Mouse (Mus musculus): ENCODE data around the gene Slc39a11. TPM values are rescaled to one million over a fixed set of nuclear protein-coding genes. Genes with fewer than 3 reads are reported as not detected.
"Not testable (repeated sequence)": the region's sequence is repeated elsewhere in the genome, so short reads cannot be mapped to it uniquely, and the experiment has no call there.

The Slc39a11 gene
- polyA plus RNA-seq, 1 experiment from 2014 or later, result 27.7 TPM

DNA sequence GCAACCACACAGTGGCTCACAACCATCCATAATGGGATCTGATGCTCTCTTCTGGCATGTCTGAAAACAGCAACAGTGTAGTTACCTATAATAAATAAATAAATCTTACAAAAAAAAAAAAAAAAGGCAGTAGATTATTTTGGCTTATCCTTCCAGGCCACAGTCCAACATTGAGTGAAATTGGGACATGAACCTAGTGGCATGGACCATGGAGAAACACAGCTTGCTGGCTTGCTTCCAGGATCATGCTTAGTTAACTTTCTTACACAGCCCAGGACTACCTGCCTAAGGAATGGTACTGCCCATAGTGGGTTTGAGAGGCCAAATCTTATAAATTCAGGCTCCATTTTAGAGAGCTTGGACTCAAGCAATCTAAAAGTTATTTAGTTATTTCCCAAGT lies 78.3 kb downstream of the Slc39a11 start:
- no peak for ATAC-seq
- H3K27ac ChIP-seq, result no peak overlapping the region
- no peaks in the 10 kb centered on the region for H3K9me3 ChIP-seq (replicated peaks)
- H3K27me3 ChIP-seq, result no peaks in the 10 kb centered on the region
- H3K4me1 ChIP-seq, result peaks cover 14% of the 10 kb centered on the region
- H3K36me3 ChIP-seq (ENCODE audit: poor library complexity, severe bottlenecking), result no peaks in the 10 kb centered on the region
- no peak overlapping the region for H3K4me3 ChIP-seq
- H3K9ac ChIP-seq, result no peak overlapping the region
- H3K4me2 ChIP-seq, result no peak overlapping the region

DNA sequence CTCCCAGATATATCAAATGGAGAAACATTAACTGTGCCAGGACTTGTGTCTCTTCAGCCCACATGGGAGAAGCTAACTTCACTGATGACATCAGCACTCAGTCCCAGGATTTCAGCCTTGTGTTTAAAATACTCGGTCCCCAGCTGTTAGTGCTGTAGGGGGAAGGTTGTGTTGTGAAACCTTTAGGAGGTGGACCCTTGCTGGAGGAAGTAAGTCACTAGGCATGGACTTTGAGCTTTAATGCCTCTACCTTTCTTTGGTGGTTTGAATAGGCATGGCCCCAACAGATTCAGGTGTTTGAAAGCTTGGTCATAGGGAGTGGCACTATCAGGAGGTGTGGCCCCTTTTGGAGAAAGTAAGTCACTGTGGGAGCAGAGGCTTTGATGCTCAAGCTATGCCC lies 80.9 kb downstream of the Slc39a11 start:
- WGBS, result 88% methylated on average over 1 of the region's 1 CpGs
- Histone ChIP-seq H3K9ac (no peak overlapping the region), H3K4me2 (no peak overlapping the region), H3K4me3 (no peak overlapping the region), H3K36me3 (ENCODE audit: poor library complexity, severe bottlenecking) (no peaks in the 10 kb centered on the region), H3K27ac (no peak overlapping the region), H3K4me1 (peaks cover 30% of the 10 kb centered on the region), H3K27me3 (no peaks in the 10 kb centered on the region), H3K9me3 (replicated peaks) (no peaks in the 10 kb centered on the region)
- ATAC-seq, result no peak

DNA sequence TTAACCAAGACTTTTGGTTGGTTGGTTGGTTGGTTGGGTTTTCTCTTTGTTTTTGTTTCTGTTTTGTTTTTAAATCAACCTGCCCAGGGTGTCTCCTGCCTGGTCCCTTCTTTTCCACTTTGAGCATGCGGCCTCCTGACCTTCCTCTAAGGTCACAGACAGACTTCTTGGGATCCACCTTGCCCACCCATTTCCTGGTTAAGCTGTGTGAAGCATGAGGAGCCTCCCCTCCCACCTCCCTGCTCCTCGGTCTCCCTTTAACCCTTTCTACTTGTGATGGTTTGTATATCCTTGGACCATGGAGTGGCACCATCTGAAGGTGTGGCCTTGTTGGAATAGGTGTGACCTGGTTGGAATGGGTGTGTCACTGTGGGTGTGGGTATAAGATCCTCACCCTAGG lies 82.0 kb downstream of the Slc39a11 start:
- not testable (repeated sequence) for H3K9ac ChIP-seq; H3K27me3 ChIP-seq; ATAC-seq; H3K36me3 ChIP-seq (ENCODE audit: poor library complexity, severe bottlenecking); H3K9me3 ChIP-seq (replicated peaks); H3K4me2 ChIP-seq; H3K4me3 ChIP-seq; H3K27ac ChIP-seq
- H3K4me1 ChIP-seq, result peaks cover 24% of the 10 kb centered on the region
- WGBS, result 85% methylated on average over 2 of the region's 2 CpGs

DNA sequence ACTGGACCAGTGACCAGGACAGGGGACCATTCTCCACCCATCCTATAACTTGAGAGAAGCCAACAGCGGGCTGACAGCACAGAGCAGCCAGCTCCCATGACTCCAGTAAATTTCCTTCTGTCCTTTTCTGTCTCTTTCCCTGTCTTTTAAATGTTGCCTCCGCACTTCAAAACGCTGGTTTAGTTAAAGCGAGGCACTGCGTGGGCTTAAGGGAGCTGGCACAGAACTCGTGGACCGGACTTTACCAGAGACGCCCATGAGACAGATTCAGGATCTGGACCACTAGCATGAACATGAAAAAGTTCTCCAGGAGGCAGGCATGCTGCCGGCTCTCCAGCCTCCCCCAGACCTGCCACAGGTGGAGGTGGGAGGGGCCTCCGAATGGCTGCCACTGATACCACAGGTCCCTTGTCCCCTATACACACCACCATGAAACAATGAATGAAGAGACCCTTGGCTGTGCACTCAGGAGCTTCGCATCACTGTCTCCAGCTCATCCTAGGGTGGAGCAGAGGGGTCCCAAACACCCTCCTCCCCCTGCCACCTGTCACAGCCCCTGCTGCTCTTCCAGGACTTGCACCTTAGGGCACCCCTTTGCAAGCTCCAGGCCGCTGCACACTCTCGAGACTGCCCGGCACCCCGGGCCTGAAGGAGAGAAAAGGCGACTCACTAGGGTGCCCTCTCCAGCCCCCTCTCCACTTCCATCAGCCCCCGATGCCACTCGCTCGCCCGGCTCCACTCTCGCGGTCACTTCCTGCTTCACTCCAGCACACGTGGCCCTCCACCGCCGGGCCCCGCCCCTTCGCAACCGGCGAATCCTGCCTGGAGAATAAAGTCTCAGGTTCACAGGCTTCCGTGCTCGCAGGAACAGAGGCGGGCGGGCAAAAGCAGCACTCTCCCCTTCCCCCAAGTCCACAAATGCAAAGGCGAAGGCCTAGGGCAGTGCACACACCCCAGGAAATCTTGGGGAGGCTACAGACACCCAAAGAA lies 84.6 kb downstream of the Slc39a11 start:
- Histone ChIP-seq H3K4me3 (peak overlapping the region; percentile 61), H3K9me3 (replicated peaks) (no peaks in the 10 kb centered on the region), H3K27me3 (no peaks in the 10 kb centered on the region), H3K4me2 (peak overlapping the region; percentile 82), H3K27ac (no peak overlapping the region), H3K4me1 (peaks cover 16% of the 10 kb centered on the region), H3K9ac (peak overlapping the region; percentile 73), H3K36me3 (ENCODE audit: poor library complexity, severe bottlenecking) (no peaks in the 10 kb centered on the region)
- ATAC-seq, result peak; percentile 94
- 9% methylated on average over 32 of the region's 34 CpGs for WGBS

DNA sequence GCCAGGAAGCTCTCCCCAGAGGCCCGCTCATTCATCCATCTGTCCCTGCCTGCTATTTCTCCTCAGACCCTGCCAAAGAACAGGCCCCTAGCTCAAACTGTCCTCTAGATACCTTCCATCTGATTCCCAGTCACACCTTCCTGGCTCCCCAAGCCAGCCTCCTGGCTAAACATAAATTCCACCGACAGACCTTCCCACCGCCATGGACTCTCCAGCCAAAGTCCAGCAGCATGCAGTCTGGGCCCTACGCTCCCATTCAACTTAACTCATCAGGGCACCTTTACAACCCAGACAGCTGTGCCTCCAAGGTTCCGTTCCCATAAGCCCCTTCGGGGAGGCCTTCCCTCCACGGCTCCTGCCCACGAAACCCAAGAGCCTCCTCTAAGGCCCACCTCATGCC lies 87.6 kb downstream of the Slc39a11 start:
- WGBS, result 88% methylated on average over 8 of the region's 8 CpGs
- ATAC-seq, result no peak

DNA sequence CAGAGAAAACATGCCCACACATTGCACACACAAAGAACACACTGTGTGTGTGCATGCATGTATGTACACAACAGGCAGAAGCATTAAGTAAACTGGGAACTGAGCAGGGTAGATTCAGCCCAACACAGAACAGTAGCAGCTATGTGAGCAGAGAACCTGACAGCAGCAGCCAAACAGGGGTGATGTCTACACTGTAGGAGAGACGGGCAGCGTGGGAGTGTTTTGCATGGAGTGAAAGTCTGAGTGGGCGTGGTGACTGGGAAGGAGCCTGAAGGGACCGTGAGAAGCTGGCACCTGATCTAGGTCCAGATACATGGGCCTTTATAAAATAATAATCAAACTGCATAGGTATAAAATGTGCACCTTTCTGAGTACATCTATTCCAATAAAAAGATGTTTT lies 89.7 kb downstream of the Slc39a11 start:
- H3K27ac ChIP-seq, result no peak overlapping the region
- H3K9ac ChIP-seq, result no peak overlapping the region
- H3K4me2 ChIP-seq, result no peak overlapping the region
- no peaks in the 10 kb centered on the region for H3K9me3 ChIP-seq (replicated peaks)
- no peak for ATAC-seq
- H3K4me3 ChIP-seq, result no peak overlapping the region
- WGBS, result 86% methylated on average over 4 of the region's 4 CpGs
- H3K27me3 ChIP-seq, result no peaks in the 10 kb centered on the region
- peaks cover 13% of the 10 kb centered on the region for H3K4me1 ChIP-seq
- no peaks in the 10 kb centered on the region for H3K36me3 ChIP-seq (ENCODE audit: poor library complexity, severe bottlenecking)

More for the DNA sequence above, 87.6 kb downstream of the Slc39a11 start:
- no peaks in the 10 kb centered on the region for H3K9me3 ChIP-seq (replicated peaks)
- H3K9ac ChIP-seq, result no peak overlapping the region
- no peaks in the 10 kb centered on the region for H3K27me3 ChIP-seq
- H3K4me1 ChIP-seq, result peaks cover 20% of the 10 kb centered on the region
- H3K36me3 ChIP-seq (ENCODE audit: poor library complexity, severe bottlenecking), result no peaks in the 10 kb centered on the region
- H3K27ac ChIP-seq, result no peak overlapping the region
- no peak overlapping the region for H3K4me2 ChIP-seq
- no peak overlapping the region for H3K4me3 ChIP-seq

DNA sequence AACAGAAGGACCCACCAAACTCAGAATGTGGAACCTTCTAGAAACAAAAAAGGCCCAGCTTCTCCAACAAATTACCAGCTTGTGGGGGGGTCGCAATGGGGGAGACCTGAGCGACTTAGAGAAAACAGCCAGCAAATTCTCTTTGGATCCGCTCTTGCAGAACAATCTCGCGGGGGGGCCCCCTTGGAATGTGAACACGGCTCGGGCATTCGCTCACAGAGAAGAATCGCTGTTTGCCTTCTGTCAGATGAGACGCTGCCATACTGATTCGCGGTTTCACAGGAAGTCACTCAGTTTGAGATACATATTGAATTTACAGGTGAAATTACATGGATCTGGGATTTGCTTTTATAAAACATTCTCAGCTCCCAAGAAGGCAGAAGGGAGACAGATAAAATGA lies 91.4 kb downstream of the Slc39a11 start:
- WGBS, result 66% methylated on average over 12 of the region's 12 CpGs
- H3K36me3 ChIP-seq (ENCODE audit: poor library complexity, severe bottlenecking), result no peaks in the 10 kb centered on the region
- H3K27ac ChIP-seq, result 0 out of 2 replicates have a peak overlapping the region, but pooled peaks have one; percentile 19

DNA sequence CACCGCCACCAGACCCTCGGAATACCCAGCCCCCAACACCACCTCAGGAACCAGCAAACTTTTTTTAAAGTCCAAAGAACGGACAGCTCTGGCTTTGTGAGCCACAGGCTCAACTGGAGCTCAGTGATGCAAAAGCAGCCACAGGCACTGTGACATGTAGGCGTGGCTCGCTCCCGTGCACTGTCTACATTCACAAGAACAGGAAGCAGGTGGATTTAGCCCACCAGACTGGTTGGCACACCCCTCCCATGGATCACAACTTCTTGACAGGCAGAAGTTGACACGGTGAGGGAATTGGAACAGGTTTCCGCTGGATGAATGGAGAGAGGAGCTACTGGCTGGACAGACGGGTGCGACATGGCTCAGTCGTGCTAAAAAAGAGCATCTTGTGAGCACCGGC lies 93.7 kb downstream of the Slc39a11 start:
- Histone ChIP-seq H3K9me3 (replicated peaks) (no peaks in the 10 kb centered on the region), H3K27me3 (no peaks in the 10 kb centered on the region), H3K4me2 (no peak overlapping the region), H3K9ac (no peak overlapping the region), H3K36me3 (ENCODE audit: poor library complexity, severe bottlenecking) (no peaks in the 10 kb centered on the region), H3K4me3 (no peak overlapping the region), H3K4me1 (peaks cover 41% of the 10 kb centered on the region), H3K27ac (no peak overlapping the region)
- 87% methylated on average over 12 of the region's 12 CpGs for WGBS
- no peak for ATAC-seq

More for the DNA sequence above, 91.4 kb downstream of the Slc39a11 start:
- Histone ChIP-seq H3K9ac (no peak overlapping the region), H3K9me3 (replicated peaks) (no peaks in the 10 kb centered on the region), H3K4me2 (no peak overlapping the region), H3K27me3 (no peaks in the 10 kb centered on the region), H3K4me1 (peaks cover 19% of the 10 kb centered on the region), H3K4me3 (no peak overlapping the region)
- ATAC-seq, result no peak

DNA sequence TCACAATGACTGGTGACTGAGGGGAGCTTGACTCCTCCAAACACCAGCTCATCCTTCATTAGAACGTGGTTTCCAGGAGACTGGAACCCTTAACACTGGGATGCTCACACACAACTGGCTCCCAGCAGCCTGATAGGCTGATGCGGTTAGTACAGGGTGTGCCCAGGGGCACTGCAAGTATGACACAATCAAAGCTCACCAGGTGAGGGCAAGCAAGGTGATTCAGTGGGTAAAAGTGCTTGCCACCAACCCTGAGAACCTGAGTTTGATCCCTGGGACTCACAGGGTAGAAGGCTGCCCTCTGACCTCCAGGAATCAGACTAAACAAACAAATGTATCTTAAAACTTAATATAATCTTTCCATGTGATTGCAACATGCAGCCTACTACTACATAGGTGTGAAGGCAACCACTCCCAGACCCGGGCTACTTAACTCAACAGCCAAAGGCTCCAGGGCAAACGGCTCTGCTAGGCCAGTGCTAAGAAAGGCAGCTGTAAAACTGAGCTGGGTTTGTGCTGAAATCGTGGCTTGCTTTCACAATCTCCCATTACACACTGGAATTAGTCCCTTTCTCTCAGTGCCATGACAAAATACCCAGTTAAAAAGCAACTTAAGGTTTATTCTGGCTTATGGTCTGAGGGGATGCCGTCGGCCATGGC lies 95.0 kb downstream of the Slc39a11 start:
- Histone ChIP-seq H3K36me3 (ENCODE audit: poor library complexity, severe bottlenecking) (no peaks in the 10 kb centered on the region), H3K4me1 (peaks cover 41% of the 10 kb centered on the region), H3K27me3 (no peaks in the 10 kb centered on the region), H3K9me3 (replicated peaks) (no peaks in the 10 kb centered on the region), H3K4me3 (no peak overlapping the region), H3K27ac (peak overlapping the region; percentile 82), H3K9ac (no peak overlapping the region), H3K4me2 (no peak overlapping the region)
- WGBS, result 91% methylated on average over 7 of the region's 7 CpGs
- ATAC-seq, result peak; percentile 7; the same call in 1 of the 2 replicates

DNA sequence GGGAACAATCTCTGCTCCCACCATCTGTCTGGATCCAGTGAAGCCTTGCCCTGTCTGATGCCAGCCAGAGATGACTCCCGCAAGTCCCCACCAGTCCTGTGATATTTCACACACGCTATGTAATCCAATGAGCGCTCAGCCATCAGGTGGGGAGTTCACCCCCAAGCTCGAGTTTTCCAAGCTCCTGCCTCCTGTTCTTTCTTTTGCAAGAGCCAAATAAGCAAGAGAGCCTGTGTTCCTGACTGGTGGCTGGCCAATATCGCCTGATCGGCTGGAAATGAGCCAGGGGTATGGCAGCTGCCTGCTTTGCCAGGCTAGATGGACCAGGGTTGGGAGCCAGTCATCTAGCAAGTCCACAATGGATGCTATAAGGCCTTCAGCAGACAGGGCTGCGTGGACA lies 95.7 kb downstream of the Slc39a11 start:
- no peak overlapping the region for H3K9ac ChIP-seq
- no peaks in the 10 kb centered on the region for H3K9me3 ChIP-seq (replicated peaks)
- H3K27ac ChIP-seq, result peak overlapping the region; percentile 82
- H3K4me3 ChIP-seq, result no peak overlapping the region
- H3K36me3 ChIP-seq (ENCODE audit: poor library complexity, severe bottlenecking), result no peaks in the 10 kb centered on the region
- WGBS, result 65% methylated on average over 7 of the region's 7 CpGs
- peaks cover 41% of the 10 kb centered on the region for H3K4me1 ChIP-seq
- H3K4me2 ChIP-seq, result no peak overlapping the region
- ATAC-seq, result peak; percentile 87
- no peaks in the 10 kb centered on the region for H3K27me3 ChIP-seq

DNA sequence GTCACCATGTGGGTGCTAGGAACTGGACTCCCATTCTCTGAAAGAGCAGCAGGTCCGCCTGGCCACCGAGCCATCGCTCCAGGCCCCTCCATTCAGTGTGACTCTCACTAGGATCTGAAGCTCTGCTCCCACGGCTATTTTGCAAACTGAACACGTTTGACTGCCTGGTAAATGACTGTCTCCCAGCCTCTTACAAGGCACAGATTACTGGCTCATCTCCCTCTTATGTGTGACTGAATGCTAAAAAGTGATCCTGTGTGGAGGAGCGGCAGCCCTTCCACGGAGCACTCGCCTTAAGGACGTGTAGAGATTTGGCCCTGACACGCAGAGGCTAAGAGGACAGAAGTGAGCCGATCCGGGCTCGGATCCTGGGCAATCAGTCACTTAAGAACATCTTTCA lies 96.3 kb downstream of the Slc39a11 start:
- Histone ChIP-seq H3K36me3 (ENCODE audit: poor library complexity, severe bottlenecking) (no peaks in the 10 kb centered on the region), H3K27me3 (no peaks in the 10 kb centered on the region), H3K9me3 (replicated peaks) (no peaks in the 10 kb centered on the region), H3K4me2 (no peak overlapping the region), H3K4me1 (peaks cover 41% of the 10 kb centered on the region), H3K4me3 (no peak overlapping the region), H3K9ac (peak overlapping the region; percentile 18; the same call in 1 of the 2 replicates), H3K27ac (peak overlapping the region; percentile 82)
- no peak for ATAC-seq
- WGBS, result 83% methylated on average over 13 of the region's 13 CpGs

DNA sequence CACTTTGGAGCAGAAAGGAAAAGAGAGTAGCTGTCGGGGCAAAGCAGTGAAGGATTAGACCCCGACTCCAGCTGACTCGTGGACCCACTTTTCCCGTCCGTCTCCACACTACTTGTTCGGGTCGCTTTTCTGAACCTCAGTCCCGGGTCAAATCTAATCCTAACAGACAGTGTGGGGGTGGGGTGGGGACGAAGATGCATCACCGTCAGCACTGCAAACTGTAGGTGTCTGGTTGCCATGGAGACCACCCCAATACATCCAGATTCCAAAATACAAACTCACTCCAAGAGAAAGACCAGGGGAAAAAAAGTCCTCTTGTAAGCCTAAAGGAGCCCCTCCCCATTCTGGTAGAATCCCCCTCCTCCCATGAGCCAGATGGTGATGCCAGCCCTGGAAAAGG lies 97.3 kb downstream of the Slc39a11 start:
- WGBS, result 71% methylated on average over 10 of the region's 10 CpGs

More for the DNA sequence above, 97.3 kb downstream of the Slc39a11 start:
- Histone ChIP-seq H3K27ac (peak overlapping the region; percentile 82; the same call in 1 of the 2 replicates), H3K4me3 (no peak overlapping the region), H3K4me2 (no peak overlapping the region), H3K4me1 (peaks cover 40% of the 10 kb centered on the region), H3K9ac (no peak overlapping the region), H3K36me3 (ENCODE audit: poor library complexity, severe bottlenecking) (no peaks in the 10 kb centered on the region), H3K27me3 (no peaks in the 10 kb centered on the region), H3K9me3 (replicated peaks) (no peaks in the 10 kb centered on the region)
- ATAC-seq, result no peak

All from forebrain, embryonic 13.5 days (tissue).